Mouse (Mus musculus) lung, postnatal 10 days (tissue): ENCODE data around the gene Cd3d.
A peak's percentile ranks its signal among the peaks of the same experiment; 100 is the strongest.
"Not testable (repeated sequence)": the region's sequence is repeated elsewhere in the genome, so short reads cannot be mapped to it uniquely, and the experiment has no call there.

ENCODE experiments used
- DNase-seq: peaks from one replicate; pipeline ENCODE4 v3.0.0; 2021

Gene Cd3d

GRCm38 (mm10) chr9:44981676-44982075, at the start of gene Cd3d:
TSS of gene Cd3d (plus strand) at chr9:44981786.
- DNase-seq: no peak

- DNase-seq: no peak
Observed at GRCm38 (mm10) chr9:44941756-44942155, 39.8 kb upstream of the Cd3d start.

- DNase-seq: no peak
Observed at GRCm38 (mm10) chr9:44942421-44942820, 39.2 kb upstream of the Cd3d start.

GRCm38 (mm10) chr9:44946185-44946695, 35.3 kb upstream of the Cd3d start:
- DNase-seq: peak; percentile 6

GRCm38 (mm10) chr9:44947836-44948235, 33.8 kb upstream of the Cd3d start:
- DNase-seq: no peak

- no peak for DNase-seq
Observed at GRCm38 (mm10) chr9:44954432-44954831, 27.2 kb upstream of the Cd3d start.

GRCm38 (mm10) chr9:44965126-44965832, 16.3 kb upstream of the Cd3d start, which contains the start of gene Ube4a:
TSS of gene Ube4a (minus strand) at chr9:44965600.
- peak; percentile 99 for DNase-seq

- DNase-seq: no peak
Observed at GRCm38 (mm10) chr9:44965833-44966466, 15.6 kb upstream of the Cd3d start.

- DNase-seq: peak; percentile 87
Observed at GRCm38 (mm10) chr9:44966815-44967242, 14.8 kb upstream of the Cd3d start.

- not testable (repeated sequence) for DNase-seq
Observed at GRCm38 (mm10) chr9:44967763-44968162, 13.8 kb upstream of the Cd3d start.

- no peak for DNase-seq
Observed at GRCm38 (mm10) chr9:44969450-44969849, 12.1 kb upstream of the Cd3d start.

- DNase-seq: no peak
Observed at GRCm38 (mm10) chr9:44977813-44978212, 3.8 kb upstream of the Cd3d start.

GRCm38 (mm10) chr9:44979806-44980205, 1.8 kb upstream of the Cd3d start:
- no peak for DNase-seq

GRCm38 (mm10) chr9:44980242-44980641, 1.3 kb upstream of the Cd3d start, which contains the start of gene Cd3g:
TSS of gene Cd3g (minus strand) at chr9:44980431.
- DNase-seq: no peak

- no peak for DNase-seq
Observed at GRCm38 (mm10) chr9:44981104-44981503, 482 bp upstream of the Cd3d start.

GRCm38 (mm10) chr9:44982081-44982480, 495 bp downstream of the Cd3d start:
- no peak for DNase-seq

- no peak for DNase-seq
Observed at GRCm38 (mm10) chr9:44982531-44982930, 945 bp downstream of the Cd3d start.

- DNase-seq: no peak
Observed at GRCm38 (mm10) chr9:44983001-44983400, 1.4 kb downstream of the Cd3d start.

GRCm38 (mm10) chr9:44985721-44986161, 4.2 kb downstream of the Cd3d start:
- DNase-seq: no peak

- DNase-seq: peak; percentile 37
Observed at GRCm38 (mm10) chr9:44986242-44986781, 4.7 kb downstream of the Cd3d start.

- DNase-seq: no peak
Observed at GRCm38 (mm10) chr9:44986976-44987375, 5.4 kb downstream of the Cd3d start.

- no peak for DNase-seq
Observed at GRCm38 (mm10) chr9:44991821-44992220, 10.2 kb downstream of the Cd3d start.

- DNase-seq: no peak
Observed at GRCm38 (mm10) chr9:44992271-44992670, 10.7 kb downstream of the Cd3d start.

GRCm38 (mm10) chr9:44993268-44993667, 11.7 kb downstream of the Cd3d start:
- DNase-seq: no peak
